Mouse (Mus musculus): ENCODE data around the gene Aldoart2. TPM values are rescaled to one million over a fixed set of nuclear protein-coding genes. Genes with fewer than 3 reads are reported as not detected.
"Not testable (repeated sequence)": the region's sequence is repeated elsewhere in the genome, so short reads cannot be mapped to it uniquely, and the experiment has no call there.

The Aldoart2 gene
- under 1 TPM in 1 of 2 experiments, not detected in 1; 0.20 TPM for polyA plus RNA-seq (2017; shearing (Covaris generic))

DNA sequence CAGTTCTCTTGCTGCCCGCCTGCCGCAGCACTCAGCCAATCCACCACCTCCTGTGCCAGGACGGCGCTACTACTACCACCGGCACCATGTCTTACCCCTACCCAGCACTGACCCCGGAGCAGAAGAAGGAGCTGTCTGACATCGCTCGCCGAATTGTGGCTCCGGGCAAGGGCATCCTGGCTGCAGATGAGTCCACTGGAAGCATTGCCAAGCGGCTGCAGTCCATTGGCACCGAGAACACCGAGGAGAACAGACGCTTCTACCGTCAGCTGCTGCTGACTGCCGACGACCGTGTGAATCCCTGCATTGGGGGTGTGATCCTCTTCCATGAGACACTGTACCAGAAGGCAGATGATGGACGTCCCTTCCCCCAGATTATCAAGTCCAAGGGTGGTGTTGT lies at the start of gene Aldoart2:
Gene Aldoart2 (plus strand): TSS at position 34 of the 400 bp plus-strand sequence.
- ATAC-seq = no peak

DNA sequence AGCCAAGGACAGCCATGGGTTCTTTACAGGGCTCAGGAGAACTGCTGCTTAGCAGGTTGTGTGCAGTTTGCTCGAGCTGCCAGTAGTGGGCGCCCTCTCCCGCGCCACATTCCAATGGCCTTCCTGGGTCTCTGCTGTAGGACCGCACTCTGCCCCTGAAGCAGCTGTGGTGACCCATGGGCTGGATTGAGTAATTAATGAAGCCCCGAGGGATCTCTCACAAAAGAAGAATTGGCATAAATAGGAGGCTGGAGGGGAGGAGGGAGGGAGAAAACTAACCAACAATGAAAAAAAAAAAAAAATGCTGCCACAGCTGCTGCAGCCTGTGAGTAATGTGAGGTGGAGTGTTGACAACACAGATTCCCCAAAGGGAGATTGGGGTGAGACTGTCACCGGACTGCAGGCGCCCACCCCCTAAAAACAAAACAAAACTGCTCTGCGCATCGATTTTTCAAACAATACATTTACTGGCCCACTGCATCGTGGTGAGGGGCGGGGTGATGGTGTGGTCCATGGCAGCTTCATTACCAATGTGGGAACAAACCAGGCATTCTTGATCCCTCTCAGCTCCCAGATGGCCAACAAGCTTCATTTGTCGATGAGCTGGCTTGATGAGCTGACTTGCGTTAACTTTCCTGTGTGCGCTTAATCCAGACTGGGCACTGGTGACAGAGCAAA lies 46.8 kb upstream of the Aldoart2 start:
- ATAC-seq = no peak

DNA sequence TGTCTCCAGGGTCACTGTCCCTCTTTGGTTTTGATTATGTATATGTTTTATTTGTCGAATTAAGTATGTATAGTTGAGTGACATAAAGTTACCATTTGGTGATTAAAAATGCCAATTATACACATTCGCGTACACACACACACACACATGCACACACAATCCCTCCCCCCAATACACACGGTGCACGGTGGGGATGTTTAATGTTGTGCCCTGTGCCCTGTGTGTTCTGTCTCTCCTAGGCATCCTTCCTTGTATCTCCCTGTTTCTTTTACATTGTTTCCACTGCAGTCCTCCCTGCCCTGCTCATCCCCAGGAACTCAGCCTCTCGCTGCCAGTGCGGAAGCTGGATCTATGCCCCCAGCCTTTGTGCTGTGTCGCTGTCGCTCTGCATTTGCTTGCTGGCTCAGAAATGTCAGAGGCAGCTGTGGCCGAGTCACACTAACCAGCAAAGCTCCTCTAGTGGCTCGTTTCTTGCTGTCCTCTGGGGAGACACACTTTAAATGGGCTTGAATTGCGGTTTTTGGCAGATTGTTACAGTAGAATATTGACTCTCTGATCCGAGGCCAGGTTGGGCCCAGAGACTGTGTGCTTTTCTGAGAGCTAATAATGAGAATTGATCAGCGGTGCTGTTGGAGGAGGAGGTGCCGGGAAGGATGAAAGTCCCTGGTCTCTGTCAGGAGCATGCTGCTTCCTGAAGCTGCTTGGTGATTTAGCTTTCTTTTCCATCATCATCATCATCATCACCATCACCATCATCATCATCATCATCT lies 37.9 kb upstream of the Aldoart2 start:
- ATAC-seq = no peak

DNA sequence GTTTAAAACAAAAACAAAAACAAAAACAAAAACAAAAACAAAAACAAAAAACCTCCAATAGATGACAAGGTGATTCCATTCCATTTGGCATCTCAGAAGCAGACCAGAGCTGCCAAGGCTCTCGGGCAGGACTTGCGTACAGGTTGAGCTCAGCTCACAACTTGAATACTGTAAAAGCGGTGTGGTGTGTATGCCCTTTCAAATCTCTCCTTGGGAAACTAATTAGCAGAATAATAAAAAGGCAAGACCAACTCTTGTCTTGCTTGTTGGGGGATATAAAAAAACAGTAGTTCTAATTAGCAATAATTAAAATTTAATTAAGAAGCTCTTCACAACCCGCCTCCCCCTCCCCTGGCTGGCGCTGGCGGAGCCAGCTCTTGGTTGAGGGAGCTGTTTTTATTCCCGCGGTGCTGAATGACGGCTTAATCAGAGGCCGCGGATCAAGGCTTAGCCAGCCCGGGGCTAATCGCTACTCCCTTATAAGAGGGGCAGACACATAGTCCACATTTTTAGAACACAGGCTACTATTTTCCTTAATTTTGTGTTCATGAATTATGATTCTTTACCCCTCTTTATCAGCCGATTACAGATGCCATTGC lies 28.4 kb upstream of the Aldoart2 start:
- ATAC-seq = no peak

DNA sequence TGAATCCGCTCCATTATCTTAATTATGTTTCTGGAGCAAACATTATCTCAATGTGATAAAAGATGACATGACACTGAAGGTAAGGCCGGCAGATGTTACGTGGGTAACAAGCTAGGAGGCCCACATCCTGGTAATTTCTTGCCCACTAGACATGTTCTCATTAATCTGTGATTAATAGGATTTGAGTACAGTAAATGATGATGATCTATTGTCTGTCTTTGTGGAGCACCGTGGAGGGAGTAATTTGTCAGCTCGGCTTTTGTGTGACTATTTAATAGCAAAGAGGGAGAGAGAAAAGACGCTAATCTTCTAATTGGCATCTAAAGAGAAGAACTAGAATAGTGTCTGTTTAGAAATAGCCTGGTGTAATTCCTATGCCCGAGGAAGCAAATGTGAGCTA lies 27.3 kb upstream of the Aldoart2 start:
- ATAC-seq = no peak

DNA sequence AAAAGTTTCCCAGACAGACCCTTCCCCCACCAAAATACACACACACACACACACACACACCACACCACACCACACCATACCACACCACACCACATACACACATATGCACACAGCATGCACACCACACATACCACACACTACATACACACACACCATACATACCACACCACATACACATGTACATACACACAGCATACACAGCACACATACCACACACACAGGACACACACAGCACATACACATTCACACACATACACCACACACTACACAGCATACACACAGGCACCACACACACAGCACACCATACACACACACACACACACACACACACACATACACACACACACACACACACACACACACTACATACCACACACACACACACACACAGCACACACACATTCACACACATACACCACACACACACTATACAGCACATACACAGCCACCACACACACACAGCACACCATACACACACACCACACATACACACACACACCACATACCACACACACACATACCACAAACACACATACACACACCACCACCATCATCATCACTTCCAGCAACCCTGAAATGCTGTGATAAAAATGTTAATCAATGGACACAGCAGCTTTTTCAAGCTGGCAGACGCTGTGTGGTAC lies 26.6 kb upstream of the Aldoart2 start:
- ATAC-seq = no peak

DNA sequence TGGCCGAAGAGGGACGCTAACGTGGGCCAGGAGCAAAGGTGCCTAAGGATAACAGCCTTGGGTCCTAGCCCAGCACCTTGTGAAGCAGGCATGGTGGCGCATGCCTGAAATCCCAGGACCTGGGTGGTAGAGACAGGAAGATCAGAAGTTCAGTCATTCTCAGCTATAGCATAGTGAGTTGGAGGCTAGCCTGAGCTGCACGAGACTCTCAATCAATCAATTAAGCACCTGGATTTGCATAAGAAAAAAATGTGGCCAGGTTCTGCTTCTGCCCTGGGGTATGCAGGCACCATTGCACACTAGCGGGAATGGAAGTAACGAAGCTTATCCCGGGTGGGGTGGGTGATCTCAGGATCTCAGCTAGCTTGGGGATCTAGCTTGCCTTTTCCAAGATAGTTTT lies 25.9 kb upstream of the Aldoart2 start:
- ATAC-seq = no peak

DNA sequence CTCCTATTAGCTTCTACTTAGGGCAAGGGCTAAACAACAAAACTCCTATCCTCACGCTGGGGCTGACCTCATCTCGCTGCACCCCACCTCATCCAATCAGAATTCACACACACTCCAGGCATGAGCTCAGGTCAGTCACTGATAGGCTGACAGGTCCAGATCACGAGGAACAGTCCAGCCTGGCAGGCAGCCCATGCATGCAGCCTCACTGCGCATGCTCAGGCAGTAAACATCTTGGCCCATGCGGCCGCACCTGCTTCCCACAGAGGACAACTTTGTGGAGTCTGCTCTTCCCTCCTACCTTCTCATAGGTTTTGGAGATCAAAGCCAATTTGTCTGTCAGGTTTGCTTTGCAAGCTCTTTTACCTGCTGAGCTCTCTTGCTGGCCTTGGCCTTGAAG lies 10.1 kb upstream of the Aldoart2 start:
- not testable (repeated sequence) for ATAC-seq

DNA sequence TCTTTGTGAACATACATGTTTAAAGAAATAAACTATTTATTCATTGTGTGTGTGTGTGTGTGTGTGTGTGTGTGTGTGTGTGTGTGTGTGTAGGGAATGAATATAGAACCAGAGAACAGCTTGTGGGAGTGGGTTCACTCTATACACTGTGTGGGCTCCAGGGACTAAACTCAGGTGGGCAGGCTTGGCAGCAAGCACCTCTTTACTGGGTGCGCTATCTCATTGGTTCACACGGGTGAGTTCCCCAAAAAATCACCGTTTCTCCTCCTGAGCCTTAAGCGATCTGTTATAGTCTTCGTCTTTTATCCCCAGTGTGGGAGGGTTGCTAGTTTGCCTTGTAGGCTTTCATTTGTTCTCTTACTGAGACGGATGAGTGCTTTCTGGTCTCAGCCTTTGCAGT lies 7.2 kb upstream of the Aldoart2 start:
- ATAC-seq = no peak

DNA sequence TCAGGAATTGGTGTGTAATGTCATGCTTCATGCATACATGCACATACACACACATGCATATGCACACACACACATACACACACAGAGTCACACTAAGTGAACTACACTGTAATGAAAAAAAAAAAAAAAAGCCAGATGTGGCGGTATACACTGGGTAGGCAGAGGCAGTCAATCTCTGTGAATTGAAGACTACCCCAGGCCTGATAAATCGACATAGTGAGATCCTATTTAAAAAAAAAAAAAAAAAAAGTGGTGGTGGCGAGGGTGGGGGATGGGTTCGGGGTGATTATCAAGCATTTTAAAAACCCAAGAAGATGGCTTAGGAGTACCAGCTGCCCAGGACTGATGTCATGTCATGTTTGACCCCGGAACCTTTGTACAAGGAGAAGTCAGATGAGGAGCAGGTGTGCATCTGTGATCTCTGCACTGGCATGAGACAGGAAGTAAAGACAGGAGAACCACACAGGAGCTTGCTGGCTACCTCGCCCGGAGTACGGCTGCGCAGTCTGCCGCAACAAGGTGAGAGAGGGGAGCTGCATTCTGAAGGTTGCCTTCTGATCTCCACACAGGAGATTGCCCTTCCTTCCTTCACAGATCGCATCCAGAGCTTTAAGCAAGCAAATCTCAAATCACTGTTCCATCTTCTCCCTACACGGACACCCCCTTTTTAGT lies 5.7 kb upstream of the Aldoart2 start:
- ATAC-seq = no peak

DNA sequence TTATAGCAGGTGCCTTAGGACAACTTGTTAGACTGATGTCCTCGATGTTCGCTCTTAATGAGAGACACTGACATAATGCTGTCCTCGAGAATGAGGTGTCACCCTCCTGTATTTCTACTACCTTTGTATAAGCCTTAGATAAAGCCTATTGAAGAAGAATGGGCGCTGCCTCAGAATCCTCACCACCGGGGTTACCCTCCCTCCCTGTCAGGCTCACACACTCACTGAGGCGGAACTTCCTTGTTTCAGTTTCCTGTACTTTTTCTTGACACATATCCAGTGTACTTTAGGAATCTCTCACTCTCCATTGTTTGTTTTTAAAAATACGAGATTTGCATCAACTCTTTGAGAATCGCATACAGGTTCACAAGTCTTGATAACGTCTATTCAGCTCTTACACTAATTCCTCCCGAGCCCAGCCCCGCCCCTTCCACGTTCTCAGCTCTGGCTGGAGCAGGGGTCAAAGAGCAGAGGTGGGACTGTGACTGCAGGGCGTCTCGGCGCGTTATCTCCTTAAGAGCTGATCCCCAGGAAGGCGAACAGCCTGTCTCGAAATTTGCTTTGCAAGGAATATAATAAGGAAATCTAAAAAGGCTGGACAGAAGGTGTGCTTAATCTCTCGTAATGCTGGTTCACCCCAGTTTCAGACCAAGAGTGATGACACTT lies 4.9 kb upstream of the Aldoart2 start:
- peak; percentile 54 for ATAC-seq

DNA sequence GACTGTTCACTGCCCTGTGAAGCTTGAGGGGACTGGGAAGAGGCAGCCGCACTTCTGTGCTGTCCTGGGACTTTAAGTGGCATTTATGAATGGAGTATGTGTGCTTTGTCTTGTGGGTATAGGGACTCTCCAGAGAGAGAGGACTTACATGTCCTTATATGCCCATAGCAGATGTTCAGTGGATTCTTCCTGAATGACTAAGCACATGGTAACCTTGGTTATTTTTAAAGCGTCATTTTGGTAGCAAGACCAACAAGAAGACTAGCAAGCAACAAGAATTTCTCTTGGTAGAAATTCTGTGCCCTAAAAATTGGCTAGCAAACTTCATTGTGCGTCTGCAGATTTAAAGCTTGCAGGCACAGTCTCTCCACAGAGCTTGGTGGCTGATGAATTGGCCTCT lies 1.3 kb upstream of the Aldoart2 start:
- no peak for ATAC-seq

DNA sequence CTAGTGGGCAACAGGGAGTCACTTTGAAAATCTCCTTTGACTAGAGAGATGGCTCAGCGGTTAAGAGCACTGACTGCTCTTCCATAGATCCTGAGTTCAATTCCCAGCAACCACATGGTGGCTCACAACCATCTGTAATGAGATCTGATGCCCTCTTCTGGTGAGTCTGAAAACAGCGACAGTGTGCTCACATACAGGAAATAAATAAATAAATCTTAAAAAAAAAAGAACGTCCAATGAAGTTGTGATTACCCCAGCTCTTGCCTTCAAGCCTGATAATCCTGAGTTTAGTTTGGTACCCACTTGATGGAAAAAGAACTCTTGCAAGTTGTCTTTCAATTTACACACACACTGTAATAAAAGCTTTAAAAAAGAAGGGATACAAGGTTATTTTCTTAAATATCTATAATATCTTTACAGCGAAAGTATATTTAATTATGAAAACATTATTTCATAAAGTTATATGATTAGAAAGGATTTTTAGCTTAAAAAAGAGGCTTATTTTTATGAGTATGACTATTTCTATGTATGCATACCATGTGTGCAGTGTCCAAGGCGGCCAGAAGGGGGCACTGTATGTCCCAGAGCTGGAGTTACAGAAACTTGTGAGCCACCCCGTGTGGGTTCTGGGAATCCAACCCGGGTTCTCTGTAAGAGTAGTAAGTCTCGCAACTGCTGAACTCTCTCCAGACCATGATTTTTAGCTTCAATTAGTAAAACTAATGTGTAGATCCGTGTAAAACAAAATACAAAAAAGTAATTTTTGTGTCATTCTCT lies 664 bp upstream of the Aldoart2 start:
- no peak for ATAC-seq

DNA sequence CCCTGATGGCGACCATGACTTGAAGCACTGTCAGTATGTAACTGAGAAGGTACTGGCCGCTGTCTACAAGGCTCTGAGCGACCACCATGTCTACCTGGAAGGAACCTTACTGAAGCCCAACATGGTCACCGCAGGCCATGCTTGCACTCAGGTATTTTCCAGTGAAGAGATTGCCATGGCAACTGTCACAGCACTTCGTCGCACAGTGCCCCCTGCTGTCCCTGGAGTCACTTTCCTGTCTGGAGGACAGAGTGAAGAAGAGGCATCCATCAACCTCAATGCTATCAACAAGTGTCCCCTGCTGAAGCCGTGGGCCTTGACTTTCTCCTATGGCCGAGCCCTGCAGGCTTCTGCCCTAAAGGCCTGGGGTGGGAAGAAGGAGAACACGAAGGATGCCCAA lies 828 bp downstream of the Aldoart2 start:
- ATAC-seq = no peak

DNA sequence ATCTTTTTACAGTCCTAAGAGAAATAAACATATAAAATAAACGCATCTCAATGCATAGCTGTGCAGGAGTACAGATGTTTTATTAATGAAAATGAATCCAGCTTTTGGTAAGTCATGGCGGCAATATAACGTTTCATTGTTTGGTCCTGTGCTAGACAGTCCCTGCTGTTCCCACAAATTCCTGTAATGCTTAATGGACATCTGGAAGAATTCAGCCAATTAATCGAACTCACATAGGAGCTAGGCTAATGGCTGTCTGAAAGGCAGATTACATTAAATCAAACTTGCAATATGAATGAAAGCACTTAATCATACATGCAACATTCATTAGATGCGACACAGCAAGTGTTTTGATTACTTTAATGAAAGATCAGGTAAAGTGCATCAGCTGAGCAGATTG lies 1.8 kb downstream of the Aldoart2 start:
- ATAC-seq = no peak

DNA sequence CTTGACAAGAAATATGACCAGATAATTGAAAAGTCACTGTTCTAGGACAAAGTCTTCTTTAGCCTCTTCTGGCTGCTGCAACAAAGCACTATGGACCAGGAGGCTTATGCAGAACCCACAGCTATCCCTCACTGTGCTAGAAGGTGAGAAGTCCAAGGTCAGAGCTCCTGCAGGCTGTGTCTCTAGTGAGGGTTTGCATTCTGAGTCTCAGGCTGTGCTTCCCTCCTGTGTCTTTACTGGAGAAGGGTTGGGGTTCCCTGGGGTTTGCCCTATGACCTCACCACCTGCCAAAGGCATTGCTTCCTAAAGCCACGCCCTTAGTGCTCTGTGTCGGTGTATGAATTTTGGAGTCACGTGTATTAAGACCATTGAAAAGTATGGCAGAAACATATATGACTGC lies 3.4 kb downstream of the Aldoart2 start:
- no peak for ATAC-seq

DNA sequence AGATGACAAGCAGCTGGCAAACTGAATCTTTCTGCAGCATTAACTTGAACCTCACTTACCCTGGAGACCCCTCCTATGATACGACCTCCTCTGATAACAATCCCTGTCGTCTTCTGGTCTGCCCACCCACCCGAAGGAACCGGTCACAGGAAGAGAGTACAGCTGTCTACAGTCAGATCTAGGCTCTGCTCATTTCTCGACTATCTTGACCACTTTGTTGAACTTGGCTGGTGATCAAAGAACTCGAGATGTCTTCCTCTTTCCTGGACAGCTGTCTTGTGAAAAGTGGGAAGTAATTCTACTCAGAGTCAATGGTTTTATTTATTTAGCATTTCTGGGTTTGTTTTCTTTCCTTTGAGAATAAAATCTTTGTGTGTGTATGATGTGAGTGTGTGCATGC lies 4.6 kb downstream of the Aldoart2 start:
- ATAC-seq = no peak

DNA sequence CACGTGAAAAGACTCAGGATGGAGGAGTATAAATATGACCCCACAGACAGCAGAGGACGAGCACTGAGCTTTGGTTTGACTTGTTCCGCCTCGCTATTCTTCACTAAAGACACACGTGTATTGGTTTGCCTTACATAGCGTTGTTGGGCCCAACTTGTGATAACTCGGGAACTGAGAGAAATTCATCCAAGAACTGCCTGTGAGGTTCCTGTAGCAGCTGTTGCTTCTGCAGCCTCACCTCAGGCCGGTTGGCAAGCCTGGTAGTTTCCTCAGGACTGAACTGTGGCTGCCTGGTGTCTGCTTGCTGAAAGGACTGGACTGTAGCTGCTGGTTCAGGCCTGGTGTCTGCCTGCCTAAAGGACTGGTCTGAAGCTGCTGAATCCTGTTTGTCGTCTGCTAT lies 5.6 kb downstream of the Aldoart2 start:
- no peak for ATAC-seq

DNA sequence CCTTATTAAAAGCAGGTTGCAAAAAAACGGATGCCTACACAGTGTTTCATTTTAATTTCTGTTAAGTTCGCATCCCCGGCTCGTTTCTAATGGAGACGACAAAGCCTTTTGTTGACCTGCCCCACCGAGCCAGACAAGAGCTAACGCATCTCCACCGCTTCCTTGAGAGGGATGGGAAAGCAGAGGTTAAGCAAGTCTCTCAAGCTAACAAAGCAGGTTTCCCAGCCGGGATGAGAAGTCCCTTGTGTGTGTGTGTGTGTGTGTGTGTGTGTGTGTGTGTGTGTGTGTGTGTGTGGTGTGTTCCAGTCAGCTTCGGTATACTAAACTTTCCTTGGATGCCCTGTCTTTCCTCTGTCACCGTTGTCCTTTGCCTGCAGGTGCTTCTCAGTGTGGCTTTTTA lies 6.1 kb downstream of the Aldoart2 start:
- ATAC-seq = no peak

DNA sequence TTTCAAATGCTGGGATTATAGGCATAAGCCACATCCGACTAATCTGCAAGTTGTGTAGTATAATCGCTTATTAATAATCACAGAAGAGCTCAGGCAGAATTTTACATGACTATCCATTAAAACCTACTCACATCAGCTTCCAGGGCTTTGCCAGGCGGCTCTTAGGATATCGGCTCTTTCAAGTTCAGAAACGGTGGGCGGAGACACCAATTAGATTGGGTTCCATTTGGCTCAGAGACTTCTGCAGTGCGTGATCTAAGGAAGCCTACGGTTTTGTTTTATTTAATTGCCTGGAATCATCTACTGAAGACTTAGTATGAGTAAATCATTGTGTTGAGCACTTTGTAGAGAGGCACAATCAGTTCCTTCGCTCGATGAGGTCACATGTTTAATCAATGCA lies 6.6 kb downstream of the Aldoart2 start:
- no peak for ATAC-seq

DNA sequence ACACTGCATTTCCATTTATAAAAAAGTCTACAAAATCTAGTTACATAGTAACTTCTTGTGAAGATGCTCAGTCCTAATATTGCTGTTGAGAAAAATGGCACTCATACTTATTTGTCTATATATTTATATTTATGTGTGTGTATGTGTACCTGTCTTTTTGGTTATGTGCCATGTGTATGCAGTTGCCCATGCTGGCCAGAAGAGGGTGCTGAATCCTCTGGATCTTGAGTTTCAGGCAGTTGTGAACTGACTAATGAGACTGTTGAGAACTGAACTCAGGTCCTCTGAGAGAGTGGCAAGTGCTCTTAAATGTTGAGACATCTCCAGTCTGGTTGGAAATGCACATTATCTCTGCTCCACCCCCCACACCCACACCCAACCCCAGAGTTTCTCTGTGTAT lies 8.1 kb downstream of the Aldoart2 start:
- no peak for ATAC-seq

DNA sequence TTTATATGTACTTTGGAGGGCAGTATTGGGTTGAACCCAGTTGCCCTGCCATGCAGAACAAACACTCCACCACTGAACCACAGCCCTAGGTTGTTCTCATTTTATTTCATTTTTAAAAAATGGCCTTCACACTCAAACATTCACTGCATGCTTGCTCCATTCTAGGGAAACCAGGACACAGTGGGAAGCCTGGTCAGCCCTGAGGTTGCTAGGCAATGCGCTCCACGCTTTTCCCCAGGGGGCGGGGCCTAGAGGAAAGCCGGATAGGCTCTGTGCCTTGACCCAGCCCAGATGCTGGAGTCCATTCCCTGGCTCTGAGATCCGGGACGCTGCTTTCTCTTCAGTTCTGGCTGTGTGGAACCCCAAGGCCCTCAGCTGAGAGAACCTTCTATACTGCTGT lies 8.8 kb downstream of the Aldoart2 start:
- no peak for ATAC-seq

All from activated CD4-positive, CD25-positive, alpha-beta regulatory T cell, adult 4 months (primary cell).